Mouse (Mus musculus) cerebellum, adult 2 months (tissue): ENCODE measurements around the gene Dstyk.

Experiments used
- CTCF ChIP-seq: fragments of 200-500 bp; IDR thresholded peaks from 2 replicates; pipeline ENCODE4 v1.5.1; 2011; ENCODE audit warnings: low read depth, mild to moderate bottlenecking, control low read depth, low read length, moderate library complexity, borderline replicate concordance; ENCODE audit not compliant: insufficient read depth
- POLR2A ChIP-seq: fragments of 200-500 bp; IDR thresholded peaks from 2 replicates; pipeline ENCODE4 v1.6.1; 2011; ENCODE audit warnings: low read length, control low read depth, borderline replicate concordance; ENCODE audit not compliant: insufficient read depth

- TF ChIP-seq CTCF, result peak; percentile 81
- peak; percentile 65; the same call in 1 of the 2 replicates for TF ChIP-seq POLR2A
These were observed 27.3 kb upstream of the Dstyk start for GRCm38 (mm10) chr1:132389886-132390585.
